Mouse (Mus musculus) heart, postnatal 36 days (tissue): ENCODE measurements around the gene Mbd3l1. TPM values are rescaled to one million over a fixed set of nuclear protein-coding genes. Genes with fewer than 3 reads are reported as not detected.
A peak's percentile ranks its signal among the peaks of the same experiment; 100 is the strongest.

Experiments used
- DNase-seq, 2 experiments: peaks; one replicate each; pipeline ENCODE4 v3.0.0; 2021 to 2022
- intact Hi-C: fragments of 180-260 bp; cut with DNase I; formaldehyde crosslinking; loops from one replicate; pipeline ENCODE4 v1.15.1; 2025
- microRNA-seq, 2 experiments: library from miRNA; unstranded; fragments of <30 nt; microRNA quantifications; one replicate each; pipeline ENCODE4 v1.2.0; 2021; ENCODE audit warnings: borderline number of aligned reads in 2 of 2
- total RNA-seq, 2 experiments: library from RNA; stranded (reverse); gene quantifications; 2 replicates each; pipeline ENCODE4 v1.2.3; 2021

Gene Mbd3l1
- not detected for total RNA-seq

DNA sequence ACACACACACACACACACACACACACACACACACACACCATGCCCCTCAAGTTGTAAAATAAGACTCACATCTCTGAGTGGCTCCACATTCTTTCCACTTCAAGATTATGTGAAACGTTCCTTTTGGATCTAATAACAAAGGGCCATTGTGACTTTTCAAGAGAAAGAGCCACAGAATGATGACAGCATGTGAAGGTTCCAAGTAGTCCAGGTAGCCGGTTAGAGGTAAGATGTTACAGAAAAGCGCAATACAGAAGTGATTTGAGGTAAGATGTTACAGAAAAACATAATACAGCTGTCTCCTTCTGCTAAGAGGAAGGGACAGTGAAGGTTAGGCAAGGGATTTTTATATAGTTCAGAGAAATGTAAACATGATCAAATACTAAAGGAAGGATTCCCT is at the start of gene Mbd3l1, which contains the start of gene Zfp558:
Mbd3l1 (plus strand) TSS at position 192 of the 400 bp plus-strand sequence.
Zfp558 (minus strand) TSS at position 101 of the 400 bp plus-strand sequence.
- DNase-seq = no peak
- intact Hi-C loops = no loop called here

DNA sequence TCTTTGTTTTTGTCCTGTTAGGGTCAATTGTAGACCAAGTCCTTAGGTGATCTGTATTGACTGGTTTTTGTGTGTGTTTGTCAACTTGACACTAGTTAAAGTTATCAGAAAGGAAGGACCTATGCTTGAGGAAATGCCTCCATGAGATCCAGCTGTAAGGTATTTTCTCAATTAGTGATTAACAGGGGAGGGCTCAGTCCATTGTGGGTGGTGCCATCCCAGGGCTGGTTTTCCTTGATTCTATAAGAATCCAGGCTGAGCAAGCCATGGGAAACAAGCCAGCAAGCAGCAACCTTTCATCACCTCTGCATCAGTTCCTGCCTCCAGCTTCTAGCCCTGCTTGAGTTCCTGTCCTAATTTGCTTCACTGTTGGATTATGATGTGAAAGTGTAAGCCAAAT is 47.8 kb upstream of the Mbd3l1 start, which contains the start of gene Mbd3l2:
Mbd3l2 (plus strand) TSS at position 301 of the 400 bp plus-strand sequence.
- DNase-seq = no peak
- intact Hi-C loops = no loop called here

DNA sequence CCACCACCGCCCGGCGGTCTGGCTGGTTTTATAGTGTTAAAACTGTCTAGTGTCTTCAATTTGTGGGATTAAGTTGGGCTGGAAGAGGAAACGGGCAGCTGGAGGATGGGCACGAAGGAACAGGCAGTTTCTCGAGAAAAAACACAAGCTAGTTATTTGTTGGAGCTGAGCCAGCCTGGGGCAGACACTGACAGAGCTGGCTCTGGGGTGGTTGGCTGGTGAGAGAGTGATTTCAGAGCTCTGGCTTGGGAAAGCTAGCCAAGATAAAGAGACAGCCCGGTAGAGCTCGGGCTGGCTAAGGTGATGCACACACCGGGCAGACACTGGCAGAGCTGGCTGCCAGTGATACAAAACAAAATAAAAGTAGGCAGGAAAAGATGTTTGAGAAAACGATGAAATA is 46.5 kb upstream of the Mbd3l1 start:
- intact Hi-C loops = no loop called here

DNA sequence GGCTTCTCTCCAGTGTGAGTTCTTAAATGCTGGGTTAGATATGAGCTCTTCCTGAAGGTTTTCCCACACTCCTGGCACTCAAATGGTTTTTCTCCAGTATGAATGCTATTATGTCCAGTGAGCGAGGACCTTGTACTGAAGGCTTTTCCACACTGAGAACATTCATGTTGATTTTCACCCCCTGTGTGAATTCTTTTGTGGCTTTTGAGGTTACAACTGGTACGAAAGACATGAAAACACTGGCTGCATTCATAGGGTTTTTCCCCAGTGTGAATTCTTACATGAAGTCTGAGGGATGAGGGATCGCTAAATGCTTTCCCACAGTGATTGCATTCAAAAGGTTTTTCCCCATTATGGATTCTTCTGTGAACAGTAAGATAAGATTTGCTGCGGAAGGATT is 21.6 kb upstream of the Mbd3l1 start:
- intact Hi-C loops = no loop called here
- no peak for DNase-seq

More for the DNA sequence above, 46.5 kb upstream of the Mbd3l1 start:
- DNase-seq = no peak

DNA sequence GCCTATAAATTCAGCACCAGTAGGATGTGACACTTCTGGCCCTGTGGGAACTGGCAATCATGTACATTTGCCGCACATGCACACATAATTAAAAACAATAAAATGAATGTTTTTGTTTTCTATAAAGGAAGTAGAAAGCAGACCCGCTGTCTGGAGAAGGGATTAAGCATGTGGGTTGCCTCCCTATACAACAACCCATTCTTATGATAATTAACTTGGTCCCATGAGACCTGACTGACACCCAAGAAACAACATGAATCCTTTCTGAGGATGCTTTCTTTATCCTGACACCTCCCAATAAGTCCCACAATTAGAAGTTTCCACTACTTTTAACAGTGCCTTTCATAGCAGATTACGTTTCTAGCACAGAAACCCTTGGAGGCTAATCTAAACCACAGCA is 10.8 kb upstream of the Mbd3l1 start:
- intact Hi-C loops = no loop called here
- DNase-seq = no peak

DNA sequence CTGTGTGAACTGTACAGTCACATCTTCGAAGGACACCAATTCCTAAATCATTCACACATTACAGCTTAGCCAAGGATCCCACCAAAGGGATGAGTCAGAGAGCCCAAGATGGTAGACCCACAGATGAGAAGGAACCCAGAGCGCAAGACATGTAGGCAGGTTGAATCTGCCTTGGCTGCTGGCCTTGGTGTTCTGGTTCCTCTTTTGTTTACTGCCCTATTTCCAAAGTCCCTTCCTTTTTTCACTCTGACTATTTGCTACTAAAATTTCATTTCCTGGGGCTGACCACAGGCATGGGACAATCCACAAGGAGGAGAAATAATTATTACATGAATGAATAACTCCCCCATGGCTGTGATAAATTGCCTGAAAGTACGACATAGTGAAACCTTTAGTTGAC is 10.2 kb upstream of the Mbd3l1 start:
- no peak for DNase-seq
- intact Hi-C loops = no loop called here

DNA sequence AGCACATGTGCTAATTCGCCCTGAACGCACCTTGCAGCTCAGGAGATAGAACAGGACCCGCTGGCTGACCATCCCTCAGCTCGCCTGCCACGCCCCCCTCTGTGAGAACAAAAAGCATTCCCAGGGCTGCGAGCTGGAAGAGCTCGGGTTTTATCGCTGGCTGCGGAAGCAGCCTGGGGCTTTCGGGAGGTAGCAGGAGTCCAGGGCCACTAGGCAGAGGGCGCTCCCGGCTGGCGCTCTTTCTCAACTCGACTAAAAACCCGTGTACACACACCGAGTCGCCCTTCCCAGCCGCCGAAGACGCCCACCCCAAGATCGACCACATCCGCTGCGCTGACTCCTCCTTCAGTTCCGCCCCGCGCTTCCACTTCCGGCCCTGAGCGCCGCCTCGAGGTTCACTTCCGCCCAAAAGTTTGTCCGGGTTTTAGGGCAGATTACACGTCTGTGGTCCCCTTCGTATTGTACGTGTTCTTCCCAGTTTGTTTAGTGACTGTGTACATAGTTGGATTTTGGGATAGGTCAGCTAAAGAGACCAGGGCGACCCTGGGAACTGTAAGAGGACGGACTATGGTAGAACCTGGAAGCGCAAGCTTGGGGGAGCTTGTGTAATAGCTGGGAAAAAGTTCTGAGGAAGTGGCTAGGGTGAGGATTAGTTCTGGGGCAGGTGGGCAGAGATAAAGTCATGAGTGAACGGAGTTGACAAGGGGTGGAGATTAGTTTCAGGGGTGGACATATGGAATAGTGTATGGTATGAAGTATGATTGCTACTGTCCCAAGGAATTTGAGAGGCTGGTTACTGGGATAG is 4.6 kb upstream of the Mbd3l1 start:
- intact Hi-C loops = loop anchor here (5.0 kb wide), 1 partner anchor 181 kb away; the partner anchor contains the start of gene Chordc1
- peak; percentile 74 for DNase-seq

DNA sequence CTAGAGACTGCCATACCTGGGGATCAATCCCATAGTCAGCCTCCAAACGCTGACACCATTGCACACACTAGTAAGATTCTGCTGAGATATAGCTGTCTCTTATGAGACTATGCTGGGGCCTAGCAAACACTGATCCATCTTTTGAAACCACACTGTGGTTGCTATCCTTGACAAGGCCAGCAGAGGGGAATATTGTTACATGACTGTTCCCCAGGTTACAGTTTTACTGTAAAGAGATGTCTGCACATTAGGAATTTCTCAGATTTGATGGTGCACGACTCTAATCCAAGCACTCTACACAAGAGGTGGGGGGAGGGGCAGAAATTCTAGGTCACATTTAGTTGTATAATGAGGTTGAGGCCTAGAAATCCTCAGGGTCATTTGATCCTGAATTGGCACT is 29.9 kb downstream of the Mbd3l1 start:
- no peak for DNase-seq
- intact Hi-C loops = no loop called here

Small RNAs within 50 kb of the gene (microRNA-seq; reads per million reads assigned to microRNA genes)
- gene Gm22854 = 0 reads per million in 2 experiments

Other genes starting within 250 kb of the Mbd3l1 start
- gene Chordc1, start 186.2 kb upstream of the Mbd3l1 start, total RNA-seq = 10 to 100 TPM; 44.7 to 61.6 TPM
- gene Naalad2, start 75.4 kb upstream of the Mbd3l1 start, total RNA-seq = 10 to 100 TPM in 1 of 2 experiments, 1 to 10 TPM in 1; 7.4 to 10.5 TPM
- gene Ubtfl1, start 73.9 kb upstream of the Mbd3l1 start, total RNA-seq = not detected
- not detected for gene Mbd3l2, start 47.7 kb upstream of the Mbd3l1 start, total RNA-seq
- 1 to 10 TPM; 1.2 to 1.5 TPM for gene Zfp558, start 91 bp upstream of the Mbd3l1 start, total RNA-seq
- 1 to 10 TPM; 4.0 to 8.4 TPM for gene Muc16, start 196.2 kb downstream of the Mbd3l1 start, total RNA-seq